Mouse (Mus musculus) E14TG2a.4 (cell line): ENCODE data around the gene Sf3b3.

ENCODE experiments used
- CTCF ChIP-seq: conservative IDR thresholded peaks from 2 replicates; pipeline ENCODE4 v1.5.1; 2014; ENCODE audit warnings: low read length
- POU5F1 ChIP-seq: IDR thresholded peaks from 2 replicates; pipeline ENCODE4 v1.6.1; 2014; ENCODE audit warnings: low read length, borderline replicate concordance

GRCm38 (mm10) chr8:110794363-110794965, 52.1 kb downstream of the Sf3b3 start:
- TF ChIP-seq CTCF (no peak), POU5F1 (no peak)
